31 mouse cellular contexts compared by ENCODE assay signal in genomic region chr12:41727764-41728338, GRCm38 (mm10).
DNase-seq lines count a peak whose midpoint lies in the region; ATAC-seq and TF ChIP-seq lines count a peak whose summit lies in the region.
"Had no signal": no experiment of that assay in that cellular context is flagged by ENCODE, and none has a peak within 500 bp of the region (broad histone marks: within the 10 kb centered on the region; RNA-seq: fewer than 3 reads in every experiment).

No protein-coding gene starts in this region.

- no peaks in the 10 kb centered on the region for H3K36me3 ChIP-seq in forebrain, embryonic 14.5 days (ENCODE audit: control insufficient read depth, insufficient read depth, low read length)
- H3K36me3 ChIP-seq in forebrain, embryonic 12.5 days (replicated peaks): no peaks in the 10 kb centered on the region
- no peaks in the 10 kb centered on the region for H3K36me3 ChIP-seq in midbrain, embryonic 15.5 days (replicated peaks)
- H3K36me3 ChIP-seq in midbrain, postnatal 0 days (ENCODE audit: insufficient read depth, low read length): no peaks in the 10 kb centered on the region
- no peaks in the 10 kb centered on the region for H3K36me3 ChIP-seq in thymus, adult 2 months (ENCODE audit: control insufficient read depth, insufficient read depth, low read length)
- H3K36me3 ChIP-seq in hindbrain, embryonic 13.5 days: no peaks in the 10 kb centered on the region
- H3K36me3 ChIP-seq: embryonic facial prominence, embryonic 12.5 days; G1E; heart, embryonic 10.5 days; heart, embryonic 15.5 days; hindbrain, embryonic 12.5 days; limb, embryonic 10.5 days; limb, embryonic 15.5 days; liver, embryonic 13.5 days had no signal

- H3K9me3 ChIP-seq in forebrain, embryonic 14.5 days (replicated peaks; ENCODE audit: control insufficient read depth, low read length): no peaks in the 10 kb centered on the region
- no peaks in the 10 kb centered on the region for H3K9me3 ChIP-seq in forebrain, embryonic 12.5 days
- H3K9me3 ChIP-seq in midbrain, embryonic 15.5 days: no peaks in the 10 kb centered on the region
- H3K9me3 ChIP-seq in midbrain, postnatal 0 days (ENCODE audit: low read length): no peaks in the 10 kb centered on the region
- H3K9me3 ChIP-seq in hindbrain, embryonic 13.5 days: no peaks in the 10 kb centered on the region
- H3K9me3 ChIP-seq: embryonic facial prominence, embryonic 12.5 days; G1E; heart, embryonic 10.5 days; heart, embryonic 15.5 days; hindbrain, embryonic 12.5 days; limb, embryonic 10.5 days; limb, embryonic 15.5 days; liver, embryonic 13.5 days had no signal

- H3K9ac ChIP-seq in forebrain, embryonic 14.5 days (ENCODE audit: low read length): no peak overlapping the region
- no peak overlapping the region for H3K9ac ChIP-seq in forebrain, embryonic 12.5 days
- H3K9ac ChIP-seq in midbrain, embryonic 15.5 days: no peak overlapping the region
- no peak overlapping the region for H3K9ac ChIP-seq in midbrain, postnatal 0 days (replicated peaks; ENCODE audit: low read length, poor library complexity, severe bottlenecking)
- no peak overlapping the region for H3K9ac ChIP-seq in hindbrain, embryonic 13.5 days
- H3K9ac ChIP-seq: embryonic facial prominence, embryonic 12.5 days; heart, embryonic 15.5 days; hindbrain, embryonic 12.5 days; limb, embryonic 15.5 days; liver, embryonic 13.5 days had no signal

- DNase-seq in forebrain, embryonic 14.5 days (ENCODE audit: low spot score): peak; percentile 32
- no peak for DNase-seq in midbrain, postnatal 0 days (ENCODE audit: low spot score)
- peak; percentile 20 for DNase-seq in R1 (ENCODE audit: low read depth, low spot score)
- no peak for DNase-seq in thymus, adult 2 months
- DNase-seq: adrenal gland, postnatal 14 days; cerebellum, adult 11-12 months; cerebellum, adult 9-11 months; embryo, embryonic 11 days; gastrocnemius, postnatal 10 days; heart, postnatal 36 days; kidney, adult 18-20 months; layer of hippocampus, postnatal 36 days; liver, embryonic 13.5 days; lung, adult 18-20 months; lung, postnatal 10 days; retina, postnatal 1 day; right cerebral cortex, postnatal 25 days; thymus, postnatal 25 days had no signal

- no peak overlapping the region for H3K4me3 ChIP-seq in forebrain, embryonic 14.5 days (ENCODE audit: low read depth, low read length)
- no peak overlapping the region for H3K4me3 ChIP-seq in forebrain, embryonic 12.5 days (replicated peaks)
- H3K4me3 ChIP-seq in midbrain, embryonic 15.5 days: no peak overlapping the region
- no peak overlapping the region for H3K4me3 ChIP-seq in midbrain, postnatal 0 days (ENCODE audit: low read depth, low read length)
- no peak overlapping the region for H3K4me3 ChIP-seq in thymus, adult 2 months (ENCODE audit: control insufficient read depth, insufficient read depth, low read length)
- H3K4me3 ChIP-seq in hindbrain, embryonic 13.5 days: no peak overlapping the region
- H3K4me3 ChIP-seq: embryonic facial prominence, embryonic 12.5 days; heart, embryonic 10.5 days; heart, embryonic 15.5 days; hindbrain, embryonic 12.5 days; limb, embryonic 10.5 days; limb, embryonic 15.5 days; liver, embryonic 13.5 days; myocyte had no signal

- no peak overlapping the region for H3K27ac ChIP-seq in forebrain, embryonic 14.5 days (ENCODE audit: low read depth, low read length)
- no peak overlapping the region for H3K27ac ChIP-seq in forebrain, embryonic 12.5 days
- no peak overlapping the region for H3K27ac ChIP-seq in midbrain, embryonic 15.5 days
- H3K27ac ChIP-seq in midbrain, postnatal 0 days (ENCODE audit: low read depth, low read length): no peak overlapping the region
- no peak overlapping the region for H3K27ac ChIP-seq in thymus, adult 2 months (ENCODE audit: control insufficient read depth, insufficient read depth, low read length)
- H3K27ac ChIP-seq in hindbrain, embryonic 13.5 days: no peak overlapping the region; the same call in 1 of the 2 replicates
- H3K27ac ChIP-seq: embryonic facial prominence, embryonic 12.5 days; heart, embryonic 10.5 days; heart, embryonic 15.5 days; hindbrain, embryonic 12.5 days; limb, embryonic 10.5 days; limb, embryonic 15.5 days; liver, embryonic 13.5 days; macrophage had no signal

- no peak for TF ChIP-seq POLR2A in thymus, adult 2 months (IDR thresholded peaks at IDR 0.05; ENCODE audit: control insufficient read depth, extremely low read depth, insufficient read depth, low read length, poor library complexity)

- H3K4me2 ChIP-seq in forebrain, embryonic 14.5 days (ENCODE audit: low read length): no peak overlapping the region
- H3K4me2 ChIP-seq in forebrain, embryonic 12.5 days: no peak overlapping the region
- no peak overlapping the region for H3K4me2 ChIP-seq in midbrain, embryonic 15.5 days
- no peak overlapping the region for H3K4me2 ChIP-seq in midbrain, postnatal 0 days (ENCODE audit: low read depth, low read length, poor library complexity, severe bottlenecking)
- H3K4me2 ChIP-seq in hindbrain, embryonic 13.5 days: no peak overlapping the region
- H3K4me2 ChIP-seq: embryonic facial prominence, embryonic 12.5 days; heart, embryonic 15.5 days; hindbrain, embryonic 12.5 days; limb, embryonic 15.5 days; liver, embryonic 13.5 days had no signal

- ATAC-seq in forebrain, embryonic 14.5 days: peak; percentile 15; the same call in 1 of the 2 replicates
- no peak for ATAC-seq in forebrain, embryonic 12.5 days (ENCODE audit: low FRiP score)
- 0 out of 2 replicates have a peak, but pooled peaks have one; percentile 9 for ATAC-seq in midbrain, embryonic 15.5 days (replicated peaks)
- no peak for ATAC-seq in midbrain, postnatal 0 days (ENCODE audit: low FRiP score)
- ATAC-seq in inflammation-experienced regulatory T-cells, adult 6 months: peak; percentile 68
- ATAC-seq in hindbrain, embryonic 13.5 days (ENCODE audit: low FRiP score): no peak

- no peaks in the 10 kb centered on the region for H3K27me3 ChIP-seq in forebrain, embryonic 14.5 days (replicated peaks; ENCODE audit: control insufficient read depth, insufficient read depth, low read length)
- no peaks in the 10 kb centered on the region for H3K27me3 ChIP-seq in forebrain, embryonic 12.5 days
- H3K27me3 ChIP-seq in midbrain, embryonic 15.5 days (replicated peaks): no peaks in the 10 kb centered on the region
- H3K27me3 ChIP-seq in midbrain, postnatal 0 days (ENCODE audit: insufficient read depth, low read length): no peaks in the 10 kb centered on the region
- H3K27me3 ChIP-seq in thymus, adult 2 months (ENCODE audit: control insufficient read depth, insufficient read depth, low read length): no peaks in the 10 kb centered on the region
- H3K27me3 ChIP-seq in hindbrain, embryonic 13.5 days: no peaks in the 10 kb centered on the region
- H3K27me3 ChIP-seq: embryonic facial prominence, embryonic 12.5 days; heart, embryonic 15.5 days; hindbrain, embryonic 12.5 days; limb, embryonic 15.5 days; liver, embryonic 13.5 days had no signal

- no peak for TF ChIP-seq CTCF in midbrain, postnatal 0 days (IDR thresholded peaks at IDR 0.05)
- no peak for TF ChIP-seq CTCF in thymus, adult 2 months (IDR thresholded peaks at IDR 0.05; ENCODE audit: borderline replicate concordance, control insufficient read depth, extremely low read depth, insufficient read depth, low read length, poor library complexity)

- 41% methylated on average over 1 of the region's 1 CpGs for WGBS in forebrain, embryonic 14.5 days
- 68% methylated on average over 1 of the region's 1 CpGs for WGBS in forebrain, embryonic 12.5 days
- WGBS in midbrain, embryonic 15.5 days: 77% methylated on average over 1 of the region's 1 CpGs
- WGBS in midbrain, postnatal 0 days: 93% methylated on average over 1 of the region's 1 CpGs
- WGBS in thymus, adult 2 months: 34% methylated on average over 1 of the region's 1 CpGs
- 68% methylated on average over 1 of the region's 1 CpGs for WGBS in hindbrain, embryonic 13.5 days

- peaks cover 16% of the 10 kb centered on the region for H3K4me1 ChIP-seq in forebrain, embryonic 14.5 days (ENCODE audit: control insufficient read depth, insufficient read depth, low read length)
- peaks cover 14% of the 10 kb centered on the region for H3K4me1 ChIP-seq in forebrain, embryonic 12.5 days
- no peaks in the 10 kb centered on the region for H3K4me1 ChIP-seq in midbrain, embryonic 15.5 days
- no peaks in the 10 kb centered on the region for H3K4me1 ChIP-seq in midbrain, postnatal 0 days (ENCODE audit: insufficient read depth, low read length)
- no peaks in the 10 kb centered on the region for H3K4me1 ChIP-seq in thymus, adult 2 months (replicated peaks; ENCODE audit: control insufficient read depth, insufficient read depth, low read length)
- 0 out of 2 replicates have a peak, but pooled peaks cover 8% of the 10 kb centered on the region for H3K4me1 ChIP-seq in hindbrain, embryonic 13.5 days (replicated peaks)
- H3K4me1 ChIP-seq: embryonic facial prominence, embryonic 12.5 days; heart, embryonic 10.5 days; heart, embryonic 15.5 days; limb, embryonic 10.5 days; limb, embryonic 15.5 days; liver, embryonic 13.5 days had no signal

Comparison
In these comparisons a context has a peak if more than half of its experiments do, and no peak if none do; other contexts are left out.
1. ATAC-seq: peak in forebrain, embryonic 14.5 days (single experiment), midbrain, embryonic 15.5 days (single experiment) and inflammation-experienced regulatory T-cells, adult 6 months (single experiment); none in forebrain, embryonic 12.5 days (single experiment), midbrain, postnatal 0 days (single experiment) and hindbrain, embryonic 13.5 days (single experiment).
2. DNase-seq: peak in forebrain, embryonic 14.5 days (single experiment) and R1 (single experiment); none in midbrain, postnatal 0 days (single experiment) and thymus, adult 2 months (single experiment).